Mouse (Mus musculus): ENCODE results near the gene Wdr82.

GRCm38 (mm10) chr9:106225469-106226150, 54.9 kb downstream of the Wdr82 start:
- TF ChIP-seq CTCF (IDR thresholded peaks at IDR 0.05; ENCODE audit: insufficient read depth, low read length) (no peak), POLR2A (IDR thresholded peaks at IDR 0.05; ENCODE audit: borderline replicate concordance, extremely low read depth, low read depth, low read length) (no peak)
